Mouse (Mus musculus) ES-Bruce4 (cell line): ENCODE results near the gene Cttnbp2nl.

Source experiments
- CTCF ChIP-seq: IDR thresholded peaks from one replicate; pipeline ENCODE4 v1.8.1; 2011; ENCODE audit warnings: low read depth, low read length
- EP300 ChIP-seq: IDR thresholded peaks from 2 replicates; pipeline ENCODE4 v1.6.1; 2011; ENCODE audit warnings: low read depth, low read length; ENCODE audit not compliant: insufficient read depth
- POLR2A ChIP-seq: IDR thresholded peaks from one replicate; pipeline ENCODE4 v1.8.1; 2011; ENCODE audit warnings: low read length; ENCODE audit not compliant: insufficient read depth

DNA sequence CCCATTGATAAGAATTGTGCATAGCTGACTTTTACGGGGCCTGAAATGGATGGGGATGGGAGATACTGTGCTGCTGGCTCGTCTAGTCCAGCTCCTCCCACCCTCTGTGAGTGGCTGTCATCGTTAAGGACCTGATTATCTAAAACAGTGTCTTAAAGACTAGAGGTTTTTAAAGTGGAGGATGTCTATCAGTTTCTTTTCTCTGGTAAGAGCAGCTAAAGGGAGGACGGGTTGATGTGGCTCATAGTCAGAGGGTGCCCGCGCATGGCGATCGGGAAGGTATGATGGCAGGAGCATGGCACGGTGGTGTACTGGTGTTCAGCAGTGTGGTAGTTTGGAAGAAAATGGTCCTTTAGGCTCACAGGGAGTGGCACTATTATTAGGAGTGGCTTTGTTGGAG is 9.7 kb upstream of the Cttnbp2nl start:
- TF ChIP-seq POLR2A (no peak), EP300 (no peak), CTCF (no peak)
